Mouse (Mus musculus) adrenal gland, adult 2 months (tissue): Measurements from ENCODE around the gene Rpgr. TPM values are rescaled to one million over a fixed set of nuclear protein-coding genes. Genes with fewer than 3 reads are reported as not detected.

Experiments used
- DNase-seq: peaks from one replicate; pipeline ENCODE4 v3.0.0; 2021
- long read RNA-seq: library from polyadenylated mRNA; stranded (forward); transcript quantifications from one replicate; pipeline ENCODE4 v2.0.0, GENCODE M21; 2021
- polyA plus RNA-seq: library from polyadenylated mRNA; depleted of rRNA; stranded (reverse); fragments of >200 nt; gene quantifications from 2 replicates; pipeline ENCODE4 v1.2.3, GENCODE M21; 2012; rRNA removed
- total RNA-seq, 2 experiments: library from RNA; stranded (reverse); gene quantifications; 2 replicates each; pipeline ENCODE4 v1.2.3; 2021

Gene Rpgr
- total RNA-seq (1 to 10 TPM; 5.0 to 5.9 TPM), polyA plus RNA-seq (0.42 and 0.92 TPM in 2 replicates)
- long read RNA-seq, partial matches to known transcripts, result 1 of 5 reads
- long read RNA-seq, other reads (novel, unspliced or antisense), result 2 of 5 reads

DNA sequence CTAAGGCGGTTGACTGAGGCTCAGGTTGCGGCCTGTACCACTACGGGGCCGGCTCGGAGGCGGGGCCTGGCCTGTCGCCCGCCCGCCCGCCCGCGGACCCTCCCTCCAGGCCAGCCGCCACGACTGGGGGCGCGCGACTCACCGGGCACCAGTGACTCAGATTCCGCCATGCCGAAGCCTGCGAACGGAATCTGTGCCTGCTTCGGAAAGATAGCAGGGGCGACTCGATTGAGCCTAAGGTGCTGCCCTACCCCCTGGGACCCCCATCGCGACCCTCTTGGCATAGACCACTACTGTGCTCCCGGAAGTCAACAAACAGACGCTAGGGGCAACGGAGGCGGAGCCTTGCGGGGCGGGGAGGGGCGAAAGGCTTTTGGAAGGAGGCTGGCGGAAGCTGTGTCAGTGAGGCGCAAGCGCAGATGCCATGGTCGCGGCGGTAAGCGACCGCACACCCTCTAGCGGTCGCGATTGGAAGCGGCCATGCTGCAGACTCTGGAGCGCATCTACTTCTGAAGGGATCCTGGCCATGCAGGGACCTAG, at the start of gene Rpgr:
TSS of gene Rpgr (minus strand) at position 511 of the 540 bp plus-strand sequence.
- DNase-seq, result peak; percentile 94

DNA sequence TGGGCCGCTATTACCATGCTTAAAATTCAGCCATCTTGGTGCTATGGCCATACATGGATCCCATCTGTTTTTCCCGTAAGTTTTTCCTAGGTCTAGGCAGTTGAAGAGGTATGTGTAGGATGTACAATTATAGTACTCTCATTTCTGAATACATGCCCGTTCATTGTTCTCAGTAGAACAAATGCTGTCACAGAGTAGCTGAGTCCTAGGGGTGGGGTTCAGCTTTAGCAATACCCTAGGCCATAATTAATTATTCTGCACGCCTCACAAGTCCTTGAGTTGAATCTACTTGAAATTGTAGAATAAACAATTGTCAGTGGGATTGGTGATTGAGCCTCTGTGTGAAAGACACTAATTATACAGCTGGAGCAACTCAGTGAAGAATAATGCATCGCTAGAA, 41.5 kb upstream of the Rpgr start:
- DNase-seq, result no peak

DNA sequence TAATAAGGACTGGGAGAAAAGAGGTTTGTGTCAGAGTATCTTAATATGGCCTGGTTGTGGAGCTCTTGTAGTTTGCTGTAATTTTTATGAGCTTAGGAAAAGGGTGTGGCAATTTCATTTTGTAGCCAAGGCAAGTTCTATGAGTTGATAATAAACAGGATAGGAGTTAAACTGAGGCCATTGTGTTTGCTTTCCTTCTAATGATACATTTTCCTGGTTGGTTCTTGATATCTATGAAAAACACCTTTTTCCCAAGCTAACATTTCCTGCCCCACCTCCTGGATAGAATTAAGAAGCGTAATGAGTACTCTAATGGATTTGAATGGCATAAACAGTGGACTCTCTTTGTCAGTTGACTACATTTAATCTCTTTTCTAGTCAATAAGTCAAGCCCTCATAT, 41.1 kb upstream of the Rpgr start:
- no peak for DNase-seq

DNA sequence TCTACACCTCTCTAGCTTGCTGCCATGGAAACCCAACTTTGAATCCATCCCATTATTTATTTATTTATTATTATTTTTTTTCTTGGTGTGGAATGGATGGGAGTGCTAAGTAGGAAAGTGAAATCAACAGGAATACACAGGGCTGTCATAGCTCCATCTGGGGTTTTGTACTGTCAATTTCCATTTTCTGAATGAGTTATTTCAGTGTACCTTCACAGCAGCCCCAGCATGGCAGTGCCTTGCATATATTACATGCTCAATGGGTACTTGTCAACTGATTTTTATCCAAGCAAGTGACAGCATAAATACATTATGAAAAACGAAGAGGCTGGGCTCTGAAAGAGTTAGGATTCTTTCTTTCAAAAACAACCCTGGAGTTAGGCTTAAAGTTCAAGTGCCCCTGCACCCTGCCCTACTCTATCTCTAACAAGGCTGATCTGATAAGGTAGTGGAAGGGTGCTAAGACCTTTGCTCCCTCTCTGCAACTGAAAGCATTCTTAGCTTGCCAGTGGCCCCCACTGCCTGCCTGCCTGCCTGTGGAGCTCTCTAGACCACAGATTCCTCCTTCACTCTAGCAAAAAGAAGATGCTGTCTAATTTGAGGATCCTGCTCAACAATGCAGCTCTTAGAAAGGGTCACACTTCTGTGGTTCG, 35.3 kb upstream of the Rpgr start, which contains the start of gene Otc:
TSS of gene Otc (plus strand) at position 454 of the 653 bp plus-strand sequence.
- DNase-seq, result no peak

DNA sequence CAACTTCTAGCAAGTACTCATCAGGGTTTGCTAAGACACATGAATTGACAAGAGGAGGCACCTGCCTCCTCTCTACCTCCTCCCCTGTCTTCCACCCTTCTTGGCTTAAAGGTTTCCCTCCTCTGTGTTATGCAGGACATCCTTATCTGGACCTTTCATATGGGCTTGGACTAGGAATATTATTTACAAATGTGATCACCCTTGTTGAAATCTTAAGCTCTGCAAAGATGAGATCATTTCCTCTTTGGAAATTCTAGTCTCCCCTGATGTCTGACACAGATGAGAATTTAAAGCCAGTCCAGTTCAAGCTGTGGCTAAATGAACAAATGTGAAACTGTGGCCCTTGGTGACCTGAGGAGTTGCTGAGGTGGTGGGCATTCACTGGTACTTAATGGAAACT, 34.6 kb upstream of the Rpgr start:
- no peak for DNase-seq

DNA sequence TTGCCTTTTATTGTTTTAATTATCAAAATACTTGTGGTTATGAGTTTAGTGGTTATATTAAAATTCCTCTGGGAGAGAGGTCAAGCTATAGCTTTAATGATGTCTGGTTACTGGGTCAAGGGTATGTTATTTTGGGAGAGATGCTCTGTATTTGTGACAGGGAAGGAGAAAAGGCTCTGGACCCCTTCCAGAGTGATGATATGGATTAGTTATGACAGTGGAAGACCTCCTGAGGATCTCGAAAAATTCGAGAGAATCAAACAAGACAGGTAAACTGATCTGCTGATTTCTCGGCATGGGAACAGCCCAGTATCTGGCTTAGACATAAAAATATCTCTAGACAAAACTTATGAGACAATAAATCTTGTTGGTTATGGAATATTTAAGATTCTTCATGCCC, 27.2 kb upstream of the Rpgr start:
- DNase-seq, result no peak

DNA sequence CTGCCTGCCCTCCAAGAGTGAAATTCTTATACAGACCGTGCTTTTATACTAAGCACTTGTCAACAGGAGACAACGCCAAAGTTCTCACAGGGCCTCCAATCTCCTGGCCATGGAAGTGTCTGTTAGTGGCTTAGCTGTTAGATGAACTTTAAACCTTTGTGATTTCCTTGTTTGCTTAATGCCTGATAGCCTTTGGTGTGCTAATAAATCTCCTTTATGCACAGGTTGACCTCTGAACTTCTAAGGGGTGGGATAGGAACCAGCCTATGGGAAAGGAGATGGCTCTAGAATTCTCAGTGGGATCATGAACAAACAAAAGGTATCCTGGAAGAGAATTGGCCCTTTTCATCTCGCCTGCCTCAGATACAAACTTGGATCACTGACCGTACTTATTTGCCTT, 22.8 kb upstream of the Rpgr start:
- DNase-seq, result no peak

DNA sequence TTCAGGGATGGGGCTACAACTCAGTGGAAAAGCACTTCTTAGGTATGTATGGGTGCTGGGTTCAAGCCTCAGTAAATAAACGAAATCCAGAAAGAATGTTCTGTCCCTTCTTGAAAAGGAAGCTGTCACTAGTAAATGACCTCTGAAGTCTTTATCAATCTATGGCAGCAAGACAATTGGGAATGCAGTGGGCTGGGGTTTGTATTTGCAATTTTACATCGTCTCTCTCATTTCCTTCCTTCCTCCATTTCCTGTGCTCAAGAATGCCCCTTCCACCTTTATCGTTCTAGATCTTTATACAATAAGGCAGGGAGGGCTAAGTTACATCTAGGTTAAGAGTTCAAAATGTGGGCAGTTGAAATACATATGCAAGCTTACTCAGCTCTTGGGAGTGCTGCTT, 17.9 kb upstream of the Rpgr start:
- DNase-seq, result no peak

DNA sequence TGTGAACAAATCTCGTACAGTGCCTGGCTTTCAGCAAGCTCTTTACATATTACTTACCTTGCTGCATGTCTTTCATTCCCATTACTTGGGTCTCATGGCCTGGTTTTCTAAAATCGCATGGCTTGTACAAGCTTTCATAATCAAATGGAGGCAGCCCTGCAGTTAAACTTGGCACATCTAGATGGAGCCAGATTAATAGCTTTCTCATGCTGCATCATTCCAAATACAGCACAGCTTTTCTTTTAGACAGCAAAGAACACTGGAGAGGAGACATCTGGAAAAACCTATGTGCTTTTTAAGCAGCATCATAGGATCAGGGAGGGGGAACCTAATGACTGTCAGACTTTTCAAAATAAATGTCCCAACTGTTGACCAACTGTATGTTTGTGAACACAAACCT, 16.3 kb upstream of the Rpgr start:
- peak; percentile 2 for DNase-seq

DNA sequence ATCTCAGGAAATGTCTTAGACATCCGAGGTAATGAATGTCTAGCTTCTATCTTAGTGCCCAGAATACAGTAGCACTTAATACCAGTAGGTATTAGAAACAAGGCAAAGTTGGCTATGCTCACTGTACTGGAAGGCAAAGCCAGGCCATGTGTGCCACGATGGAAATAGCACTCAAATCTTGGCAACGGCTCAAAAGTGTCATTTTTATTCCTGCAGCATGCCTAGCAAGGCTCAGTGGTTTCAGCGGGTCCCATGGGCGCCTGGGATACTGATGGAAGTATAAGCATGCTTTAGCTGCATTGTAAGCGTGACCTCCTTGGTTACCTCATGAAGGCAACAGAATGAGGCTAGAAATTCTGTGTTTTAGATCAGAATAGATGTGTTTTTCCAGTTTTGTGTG, 2.6 kb upstream of the Rpgr start:
- no peak for DNase-seq

DNA sequence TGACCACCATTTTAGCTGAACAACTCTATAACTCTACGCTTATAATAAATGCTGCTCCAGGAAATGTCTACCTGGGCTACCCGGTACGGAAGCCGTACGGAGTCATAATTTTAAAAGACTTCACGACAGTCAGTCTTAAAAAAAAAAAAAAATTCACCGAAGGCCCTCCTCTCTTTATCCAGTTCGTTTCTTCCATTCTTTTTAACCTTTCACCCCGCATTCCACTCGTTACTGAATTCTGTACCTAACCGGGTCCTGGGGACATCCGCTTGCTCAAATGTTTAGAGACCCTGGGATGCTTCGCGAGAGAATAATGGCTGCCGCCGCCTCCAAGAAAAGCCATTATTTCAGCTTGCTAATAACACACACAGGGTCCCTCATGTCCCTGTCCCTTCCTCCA, 748 bp downstream of the Rpgr start:
- DNase-seq, result no peak

DNA sequence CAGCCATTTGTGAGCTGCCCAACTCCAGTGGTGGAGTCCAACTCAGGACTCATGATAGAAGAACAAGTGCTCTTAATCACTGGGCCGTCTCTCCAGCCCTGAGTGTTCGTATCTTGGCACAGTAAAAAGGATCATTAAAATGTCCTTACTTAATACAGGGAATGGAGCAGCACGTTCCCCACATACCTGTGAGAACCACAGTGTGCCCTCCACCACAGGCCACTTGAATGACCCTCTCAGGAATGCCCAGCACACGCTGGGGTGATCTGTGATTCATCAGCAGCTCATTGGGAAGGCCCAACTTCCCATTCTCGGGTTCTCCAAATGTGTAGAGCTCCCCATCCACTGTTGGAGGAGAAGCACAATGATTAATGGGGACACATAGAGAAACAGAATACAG, 10.8 kb downstream of the Rpgr start:
- no peak for DNase-seq

DNA sequence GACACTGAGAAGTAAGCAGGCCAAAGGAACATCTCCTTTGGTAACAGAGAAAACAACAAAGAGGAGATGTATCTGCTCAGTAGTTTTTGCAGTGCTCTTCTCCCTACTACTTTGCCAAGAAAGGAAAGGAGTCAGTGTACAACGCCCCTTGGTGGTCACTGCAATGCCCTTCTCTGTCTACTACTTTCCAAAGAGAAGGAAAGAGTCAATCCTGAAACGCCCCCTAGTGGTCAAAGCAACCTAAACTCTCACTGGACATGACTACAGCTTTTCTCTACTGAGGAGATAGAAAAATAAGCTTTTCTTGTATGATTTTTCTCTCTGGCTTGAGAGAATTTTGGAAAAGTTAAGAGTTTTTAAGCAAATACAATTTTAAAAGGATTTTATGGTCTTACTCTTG, 15.4 kb downstream of the Rpgr start:
- DNase-seq, result peak; percentile 14

DNA sequence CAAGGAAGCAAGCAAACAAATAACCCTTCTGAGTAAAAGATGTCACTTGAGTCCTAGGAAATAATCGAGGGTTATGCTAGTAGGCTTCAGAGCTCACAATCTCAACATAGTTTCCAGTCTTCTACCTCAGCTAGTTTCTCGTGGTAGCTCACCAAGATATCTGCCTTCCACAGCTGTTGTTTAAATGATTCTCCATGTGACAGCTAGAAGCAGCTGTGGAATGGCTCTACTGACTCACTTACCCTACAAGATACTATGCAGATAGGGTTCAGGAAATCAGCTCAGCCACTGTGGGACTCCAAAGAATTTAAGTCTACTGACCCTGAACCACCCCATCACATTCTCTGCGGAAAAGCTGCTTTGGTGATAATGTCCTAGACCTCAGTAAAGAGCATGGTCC, 64.3 kb downstream of the Rpgr start:
- DNase-seq, result no peak

DNA sequence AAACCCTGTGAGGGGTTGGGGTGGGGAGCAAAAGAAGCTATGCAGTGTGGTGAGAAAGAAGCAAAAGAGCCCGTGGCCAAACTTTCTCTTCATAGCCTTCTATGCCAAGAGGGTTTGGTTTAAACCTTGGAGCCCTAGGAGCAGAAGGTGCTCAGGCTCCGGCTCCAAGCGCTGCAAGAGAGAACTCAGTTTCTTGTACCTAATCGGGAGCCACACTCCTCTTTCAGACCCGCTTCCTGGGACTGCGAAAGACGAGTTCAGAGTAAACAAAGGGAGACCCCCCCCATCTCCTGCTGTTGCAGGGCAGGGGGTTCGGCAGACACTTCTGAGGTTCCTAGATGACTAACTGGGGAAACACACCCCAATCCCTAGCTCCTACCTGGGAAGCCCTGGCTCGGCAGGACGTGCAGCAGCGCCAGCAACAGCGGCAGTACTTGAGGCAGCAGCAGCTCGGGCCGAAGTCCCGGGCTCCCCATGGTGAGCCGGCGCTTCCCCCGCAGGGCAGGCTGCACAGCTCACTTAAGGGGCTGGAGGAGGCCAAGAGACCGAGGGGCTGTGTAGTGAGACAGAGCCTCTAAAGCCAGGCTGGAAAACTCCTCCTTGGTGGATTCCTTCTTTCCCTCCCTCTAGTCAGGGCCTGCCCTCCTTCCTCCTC, 99.5 kb downstream of the Rpgr start, which contains the start of gene Srpx:
TSS of gene Srpx (minus strand) at position 645 of the 655 bp plus-strand sequence.
- no peak for DNase-seq

DNA sequence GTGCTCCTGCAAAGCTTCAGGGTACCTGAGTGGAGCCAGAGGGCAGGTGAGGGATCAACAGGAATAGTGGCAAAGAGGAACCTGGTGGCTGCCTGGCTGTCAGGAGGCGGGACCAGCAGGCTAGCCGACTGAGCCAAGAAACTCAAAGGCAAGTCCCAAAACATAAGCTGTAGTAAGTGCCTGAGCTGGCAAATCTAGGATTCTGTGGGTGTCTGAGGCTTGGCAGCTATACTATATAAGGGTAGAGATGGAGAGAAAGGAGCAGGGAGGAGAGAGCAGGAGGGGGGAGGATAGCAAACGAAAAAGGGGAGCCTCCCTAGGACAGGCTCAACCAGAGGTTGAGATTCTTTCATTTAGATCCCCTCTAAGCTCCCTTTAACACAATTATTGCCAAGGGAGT, 100.9 kb downstream of the Rpgr start:
- DNase-seq, result no peak

DNA sequence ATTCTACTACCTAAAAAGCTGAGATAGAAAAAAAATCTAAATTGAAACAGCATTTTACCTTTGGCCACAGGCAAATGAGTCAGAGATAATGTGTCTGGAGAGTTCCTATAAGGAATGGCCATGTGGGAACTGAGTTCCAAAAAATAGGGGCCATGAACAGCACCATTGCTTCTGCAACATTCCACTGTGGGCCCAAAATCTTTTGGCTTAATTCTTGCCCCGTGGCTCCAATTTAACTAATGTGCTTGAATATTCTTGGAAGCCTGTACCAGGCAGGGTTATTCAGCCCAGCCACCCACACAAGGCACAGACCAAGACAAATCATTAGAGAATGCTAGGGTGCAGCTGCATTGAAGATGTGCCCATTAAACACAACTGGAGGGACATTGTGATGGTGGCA, 106.0 kb downstream of the Rpgr start:
- DNase-seq, result no peak

DNA sequence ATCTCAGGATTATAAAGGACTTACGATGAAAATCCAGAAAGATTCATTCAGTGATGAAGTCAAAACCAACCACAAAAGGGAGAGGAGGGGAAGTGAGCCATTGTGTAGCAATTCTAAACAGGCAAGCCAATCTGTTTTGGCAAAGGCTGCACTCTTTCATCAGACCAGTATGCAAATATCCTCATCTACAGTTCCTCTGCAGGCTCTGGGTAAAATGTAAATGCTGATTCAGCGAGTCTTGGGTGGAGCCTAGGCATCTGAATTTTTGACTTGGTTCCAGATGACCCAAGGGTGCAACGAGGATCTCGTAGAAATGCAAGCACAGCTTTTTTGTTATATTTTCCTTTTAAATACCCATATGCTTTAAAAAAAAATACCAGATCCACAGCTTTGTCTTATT, 108.2 kb downstream of the Rpgr start:
- no peak for DNase-seq

DNA sequence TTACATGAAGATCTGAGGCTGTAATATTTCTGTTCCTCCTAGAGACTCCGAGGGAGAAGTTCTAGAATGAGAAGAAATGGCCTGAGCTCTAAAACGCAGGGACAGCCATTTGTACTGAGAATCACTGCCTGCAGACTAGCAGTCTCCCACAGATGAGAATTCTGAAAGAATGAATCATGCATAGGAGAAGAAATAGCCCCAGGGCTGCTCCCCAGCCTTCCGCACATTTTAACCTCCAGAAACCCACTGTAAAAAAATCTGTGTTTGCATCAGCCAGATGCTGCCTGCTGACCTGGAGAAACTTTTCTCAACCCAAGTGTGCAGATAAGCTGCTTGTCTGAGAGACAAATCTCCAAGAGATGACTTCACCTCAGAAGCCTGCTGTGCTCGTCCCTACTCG, 111.2 kb downstream of the Rpgr start:
- DNase-seq, result no peak

DNA sequence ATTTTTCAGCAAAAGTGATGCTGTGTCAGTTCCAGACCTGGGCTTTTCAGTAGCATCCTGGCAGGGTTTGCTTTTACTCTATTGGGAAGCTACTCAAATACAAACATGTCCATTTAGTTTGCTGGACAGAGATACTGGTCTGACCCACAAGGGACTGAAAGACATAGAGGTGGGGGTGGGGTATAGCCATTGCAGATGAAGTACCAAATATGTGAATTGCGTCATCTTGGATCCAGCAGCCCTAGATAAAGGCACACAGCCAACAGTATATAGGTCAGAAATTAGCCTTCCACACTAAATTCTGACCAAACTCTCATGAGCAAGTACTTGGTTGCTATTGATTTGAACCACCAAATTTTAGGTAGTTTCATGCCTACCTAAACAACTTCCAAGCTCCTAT, 114.0 kb downstream of the Rpgr start:
- DNase-seq, result no peak

DNA sequence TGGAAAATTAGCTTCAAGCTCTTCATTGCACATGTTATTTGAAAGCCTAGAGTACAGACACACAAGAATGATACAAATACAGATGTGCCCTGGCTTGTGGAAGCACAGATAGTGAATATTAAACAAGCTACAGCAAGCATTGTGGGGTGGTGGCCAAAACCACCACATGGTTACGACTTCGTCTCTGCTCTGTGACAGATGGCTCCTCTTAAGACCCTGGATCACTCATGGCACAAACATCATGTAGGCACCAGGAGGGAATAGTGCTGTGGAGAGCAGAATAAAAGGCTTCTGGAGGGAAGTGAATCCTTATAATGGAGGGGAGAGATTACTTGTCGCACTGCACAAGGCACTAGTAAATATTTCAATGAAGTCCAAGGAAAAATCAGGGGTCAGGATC, 120.9 kb downstream of the Rpgr start:
- no peak for DNase-seq

DNA sequence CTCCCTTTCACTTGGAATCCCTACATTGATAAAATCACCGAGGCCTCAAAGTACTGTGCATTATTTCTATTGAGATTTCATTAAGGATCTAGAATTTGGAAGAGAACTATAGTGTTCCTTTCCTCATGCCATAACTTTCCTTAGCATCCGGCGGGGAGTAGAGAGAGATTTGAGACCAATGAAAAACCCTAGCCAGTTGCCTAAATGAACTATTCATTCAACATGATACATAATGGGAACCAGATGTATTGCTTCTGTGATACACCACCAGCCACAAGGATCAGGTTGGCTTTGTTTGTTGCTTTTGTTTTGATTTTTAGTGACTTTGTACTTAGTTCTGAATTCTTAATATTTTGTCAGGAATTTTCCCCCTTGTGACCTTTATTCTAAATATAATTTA, 136.3 kb downstream of the Rpgr start:
- no peak for DNase-seq

DNA sequence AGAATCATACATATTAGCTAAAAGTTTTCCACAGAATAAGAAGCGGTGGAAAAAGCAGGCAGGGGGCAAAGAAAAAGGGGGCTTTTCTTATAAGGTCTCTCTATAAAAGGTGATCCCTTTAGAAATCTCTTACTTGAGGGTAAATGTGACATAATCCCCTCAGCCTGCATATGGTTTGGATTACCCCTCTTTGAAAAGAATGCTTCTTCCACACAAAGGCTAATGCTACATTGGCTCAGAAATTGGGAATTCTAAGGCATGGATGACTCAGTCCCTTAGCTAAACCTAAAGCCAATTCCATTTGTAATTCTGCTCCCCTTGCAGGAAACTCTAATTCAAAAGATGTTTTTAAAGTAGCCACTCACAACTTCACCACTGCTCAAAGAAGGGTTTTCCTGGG, 136.7 kb downstream of the Rpgr start:
- no peak for DNase-seq

DNA sequence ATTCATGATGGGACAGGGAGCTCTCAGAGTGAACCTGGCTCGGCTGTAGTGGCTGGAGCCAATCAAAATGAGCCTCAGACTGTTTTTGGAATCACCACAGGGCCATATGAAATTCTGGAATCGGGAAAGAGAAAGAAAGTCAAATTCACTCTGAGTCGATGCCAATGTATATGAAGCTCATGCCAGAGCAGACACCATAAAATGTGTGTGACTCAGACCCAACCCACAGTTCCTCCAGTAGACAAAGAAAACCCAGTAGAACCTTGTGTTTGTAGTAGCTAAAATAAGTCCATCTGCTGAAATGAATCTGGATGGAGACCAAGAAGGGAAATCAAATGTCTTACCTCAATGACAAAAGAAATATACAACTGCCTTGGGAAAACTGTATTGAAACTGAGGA, 142.8 kb downstream of the Rpgr start:
- DNase-seq, result no peak
